Mouse (Mus musculus) layer of hippocampus, adult 9-11 months (tissue): ENCODE data around the gene Ugt1a8.
"Not testable (repeated sequence)": the region's sequence is repeated elsewhere in the genome, so short reads cannot be mapped to it uniquely, and the experiment has no call there.

Experiments
- DNase-seq: peaks from one replicate; pipeline ENCODE4 v3.0.0; 2022

Gene Ugt1a8

DNA sequence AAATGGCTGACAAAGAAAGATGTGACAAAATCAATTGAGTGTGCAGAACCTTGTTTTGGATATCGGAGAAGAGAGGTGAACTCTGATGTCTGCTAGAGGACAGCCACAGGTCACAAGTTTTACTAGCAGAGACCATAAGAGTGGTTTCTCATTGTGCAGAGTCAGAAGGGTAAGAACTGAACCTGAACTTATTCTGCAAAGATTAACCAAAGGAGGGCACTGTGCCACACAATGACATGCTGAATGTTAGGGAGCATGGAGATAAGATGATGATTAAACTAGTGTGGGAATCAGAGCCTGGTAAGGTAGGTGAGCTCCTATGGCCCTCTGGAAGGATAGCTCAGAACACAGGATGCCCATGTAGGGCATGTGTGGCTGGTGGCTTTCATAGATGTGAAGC, 108.1 kb downstream of the Ugt1a8 start:
- DNase-seq, result no peak

DNA sequence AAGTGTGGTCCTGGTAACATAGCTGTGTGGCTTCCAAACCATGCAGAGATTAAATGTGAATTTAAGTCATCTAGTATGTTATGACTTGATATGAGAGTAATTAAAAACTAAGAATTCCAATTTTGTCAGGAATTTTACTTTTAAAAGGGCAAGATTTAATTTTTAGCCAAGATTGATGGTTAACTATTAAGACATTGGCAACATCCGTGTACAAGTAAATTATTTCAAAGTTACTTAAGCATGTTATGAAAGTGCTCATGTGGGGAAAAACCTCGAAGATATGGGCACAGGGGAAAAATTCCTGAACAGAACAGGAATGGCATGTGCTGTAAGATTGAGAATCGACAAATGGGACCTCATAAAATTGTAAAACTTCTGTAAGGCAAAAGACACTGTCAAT, 109.8 kb downstream of the Ugt1a8 start:
- DNase-seq, result no peak

DNA sequence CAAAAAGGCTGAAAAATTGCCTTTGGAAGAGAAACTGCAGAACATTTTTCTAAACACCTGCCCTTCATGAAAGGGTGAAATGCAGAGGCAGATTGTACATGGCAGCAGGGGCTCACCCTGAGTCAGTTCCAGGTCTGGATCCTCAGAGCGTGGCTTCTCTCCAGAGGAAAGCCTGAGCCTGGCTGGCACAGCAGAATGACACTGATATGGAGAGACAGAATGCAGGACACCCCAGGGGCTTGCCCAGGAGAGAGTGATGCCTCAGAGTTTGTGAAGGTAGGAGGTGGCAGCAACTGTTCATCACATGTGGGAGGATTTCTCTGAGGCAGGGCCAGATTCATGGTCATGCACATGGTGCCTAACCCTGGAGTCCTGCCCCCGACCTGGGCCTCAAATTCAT, 112.4 kb downstream of the Ugt1a8 start:
- no peak for DNase-seq

DNA sequence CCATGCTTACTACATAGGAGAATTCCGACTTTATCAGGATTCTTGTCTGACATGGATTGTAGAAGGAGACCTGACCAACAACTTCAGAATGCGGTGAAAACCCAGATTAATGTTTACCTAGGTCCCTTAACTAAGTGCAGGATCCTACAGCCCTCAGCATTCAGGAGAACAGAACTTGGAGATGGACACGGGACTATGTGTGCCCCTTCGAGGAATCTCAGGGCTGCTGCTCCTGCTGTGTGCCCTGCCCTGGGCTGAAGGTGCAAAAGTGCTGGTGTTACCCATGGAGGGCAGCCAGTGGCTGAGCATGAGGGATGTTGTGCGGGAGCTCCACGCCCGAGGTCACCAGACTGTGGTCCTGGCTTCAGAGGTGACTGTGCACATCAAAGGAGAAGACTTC, 112.8 kb downstream of the Ugt1a8 start, which contains the start of gene Ugt1a2:
Ugt1a2 (plus strand) TSS at position 146 of the 400 bp plus-strand sequence.
- DNase-seq, result no peak

DNA sequence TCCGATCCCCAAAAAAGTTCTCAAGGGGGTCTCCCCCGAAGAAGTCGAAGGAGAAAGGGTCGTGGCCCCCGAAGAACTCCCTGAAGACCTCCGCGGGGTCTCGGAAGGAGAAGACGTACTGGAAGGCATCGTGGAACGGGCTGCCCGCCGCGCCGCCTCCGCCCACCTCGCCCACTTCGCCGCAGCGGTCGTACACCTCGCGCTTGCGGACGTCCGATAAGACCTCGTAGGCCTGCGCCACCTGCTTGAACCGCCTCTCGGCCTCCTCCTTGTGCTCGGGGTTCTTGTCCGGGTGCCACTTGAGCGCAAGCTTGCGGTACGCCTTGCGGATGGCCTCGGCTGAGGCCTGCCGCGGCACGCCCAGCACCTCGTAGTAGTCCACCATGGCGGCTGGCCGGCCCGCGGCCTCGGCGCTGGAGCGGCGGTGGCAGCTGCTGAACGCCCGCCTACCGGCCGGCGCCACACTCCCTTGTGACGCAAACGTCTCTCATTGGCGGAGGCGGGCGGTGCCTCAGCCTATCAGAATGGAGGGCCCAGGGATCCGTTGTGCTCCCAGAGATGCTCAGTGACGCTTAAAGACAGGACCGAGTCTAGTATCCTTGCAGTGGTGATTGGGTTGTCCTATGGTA, 117.8 kb downstream of the Ugt1a8 start, which contains the start of gene Dnajb3:
Dnajb3 (minus strand) TSS at position 489 of the 629 bp plus-strand sequence.
- peak; percentile 89 for DNase-seq

DNA sequence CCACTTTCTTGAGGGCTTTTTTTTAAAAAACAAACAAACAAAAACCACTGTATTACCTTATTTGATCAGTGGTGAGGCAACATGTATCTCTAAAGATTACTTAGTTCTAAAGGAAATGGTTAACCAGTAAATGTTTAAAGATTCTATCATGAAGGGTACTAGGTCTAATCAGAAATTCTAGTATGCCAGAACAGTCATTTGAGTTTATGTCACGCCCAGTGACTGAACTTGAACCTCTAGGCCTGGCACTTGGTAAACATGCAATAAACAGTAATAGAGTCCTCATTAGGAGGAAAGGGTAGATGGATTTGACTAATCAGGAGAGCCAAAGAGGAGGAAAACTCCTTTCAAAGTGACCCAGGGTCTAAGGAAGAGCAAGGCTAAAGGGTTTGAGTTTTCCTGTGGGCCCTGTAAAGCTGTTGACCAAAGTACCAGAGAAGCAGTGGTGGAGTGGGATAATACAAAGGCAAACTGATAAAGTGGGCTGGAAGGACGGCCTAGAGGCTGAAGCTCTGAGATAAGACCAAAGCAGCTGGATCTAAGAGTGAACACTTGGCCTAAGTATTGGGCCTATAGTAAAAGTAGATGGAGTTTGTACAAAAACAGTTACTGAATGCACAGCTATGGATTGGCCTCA, 119.3 kb downstream of the Ugt1a8 start:
- DNase-seq, result no peak

DNA sequence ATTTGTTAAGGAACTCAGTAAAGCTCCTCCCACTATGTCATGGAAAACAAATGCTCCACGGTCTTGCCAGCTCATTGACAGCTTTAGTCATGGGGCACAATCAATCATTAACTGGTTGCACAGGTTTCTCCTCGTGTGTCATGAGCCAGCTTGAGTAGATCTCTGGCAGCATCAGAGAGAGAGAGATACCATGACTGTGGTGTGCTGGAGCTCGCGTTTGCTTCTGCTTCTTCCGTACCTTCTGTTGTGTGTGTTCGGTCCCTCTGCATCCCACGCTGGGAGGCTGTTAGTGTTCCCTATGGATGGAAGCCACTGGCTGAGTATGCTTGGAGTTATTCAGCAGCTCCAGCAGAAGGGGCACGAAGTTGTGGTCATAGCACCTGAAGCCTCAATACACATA, 124.2 kb downstream of the Ugt1a8 start, which contains the start of gene Ugt1a1:
Ugt1a1 (plus strand) TSS at position 148 of the 400 bp plus-strand sequence.
- no peak for DNase-seq

DNA sequence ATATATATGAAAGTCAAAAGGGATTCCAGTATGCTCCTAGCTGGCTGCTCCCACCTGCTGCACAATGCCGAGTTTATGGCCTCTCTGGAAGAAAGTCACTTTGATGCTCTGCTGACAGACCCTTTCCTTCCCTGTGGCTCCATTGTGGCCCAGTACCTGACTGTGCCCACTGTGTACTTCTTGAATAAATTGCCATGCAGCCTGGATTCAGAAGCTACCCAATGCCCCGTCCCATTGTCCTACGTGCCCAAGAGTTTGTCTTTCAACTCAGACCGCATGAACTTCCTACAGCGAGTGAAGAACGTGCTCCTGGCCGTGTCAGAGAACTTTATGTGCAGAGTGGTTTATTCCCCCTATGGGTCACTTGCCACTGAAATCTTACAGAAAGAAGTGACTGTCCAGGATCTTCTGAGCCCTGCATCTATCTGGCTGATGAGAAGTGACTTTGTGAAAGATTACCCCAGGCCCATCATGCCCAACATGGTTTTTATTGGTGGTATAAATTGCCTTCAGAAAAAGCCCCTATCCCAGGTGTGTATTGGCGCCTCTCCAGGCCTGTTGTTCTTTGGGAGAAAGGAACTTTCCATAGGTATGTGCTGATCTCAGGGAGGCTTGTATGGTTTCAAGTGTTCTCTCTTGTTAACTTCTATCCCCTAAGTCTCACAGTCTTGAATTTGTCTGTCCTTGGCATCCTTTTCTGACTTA, 124.9 kb downstream of the Ugt1a8 start:
- no peak for DNase-seq

DNA sequence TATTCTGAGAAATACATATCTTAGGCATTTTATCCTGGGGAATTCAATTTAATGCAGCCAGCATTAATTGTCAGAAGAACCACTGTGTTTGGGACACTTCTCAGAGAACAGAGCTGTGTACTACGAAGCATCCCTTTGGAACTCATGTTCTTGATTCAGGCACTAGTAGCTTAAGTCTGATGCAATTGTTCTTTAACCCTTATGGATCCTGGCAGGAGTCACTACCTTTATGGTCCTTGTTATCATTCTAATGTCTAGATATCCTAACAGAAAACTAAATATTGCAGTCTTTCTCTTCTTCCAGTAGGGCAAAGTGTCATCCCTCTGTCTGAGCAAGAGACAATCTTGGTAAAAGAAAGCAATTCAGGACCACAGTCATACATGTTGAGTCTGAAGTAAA, 125.4 kb downstream of the Ugt1a8 start:
- DNase-seq, result no peak

DNA sequence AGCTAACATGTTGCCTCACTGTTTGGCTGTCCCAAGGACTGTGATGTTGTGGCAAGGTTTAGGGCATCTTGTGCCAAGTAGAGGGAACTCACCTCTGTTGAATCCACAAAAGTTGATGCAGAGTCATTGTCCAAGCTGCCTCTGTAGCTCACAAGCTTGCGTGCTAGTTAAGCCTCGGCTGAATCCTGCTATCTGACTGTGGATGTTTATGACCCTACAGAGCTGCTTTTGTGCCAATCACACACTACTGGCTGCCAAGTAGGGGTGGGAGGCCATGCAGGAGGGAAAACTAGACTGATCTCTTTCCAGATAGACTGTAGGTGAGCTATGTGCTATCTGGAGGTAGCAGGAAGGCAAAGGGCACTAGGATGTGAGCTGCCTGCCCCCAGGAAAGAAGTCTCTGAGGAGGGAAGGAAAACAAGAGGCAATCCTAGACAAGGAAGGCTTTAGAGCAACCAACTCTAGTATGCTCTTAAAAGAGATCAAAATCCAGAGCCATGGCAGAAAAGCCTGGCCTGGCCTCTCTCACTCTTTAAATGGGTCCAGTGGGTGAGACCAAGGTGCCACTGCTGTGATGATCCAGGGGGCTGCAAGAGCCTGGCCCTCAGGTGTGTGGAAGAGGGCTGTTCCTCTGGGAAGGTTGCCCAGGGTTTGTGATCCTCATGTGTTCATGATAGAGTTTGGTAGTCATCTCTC, 126.3 kb downstream of the Ugt1a8 start:
- DNase-seq, result no peak

DNA sequence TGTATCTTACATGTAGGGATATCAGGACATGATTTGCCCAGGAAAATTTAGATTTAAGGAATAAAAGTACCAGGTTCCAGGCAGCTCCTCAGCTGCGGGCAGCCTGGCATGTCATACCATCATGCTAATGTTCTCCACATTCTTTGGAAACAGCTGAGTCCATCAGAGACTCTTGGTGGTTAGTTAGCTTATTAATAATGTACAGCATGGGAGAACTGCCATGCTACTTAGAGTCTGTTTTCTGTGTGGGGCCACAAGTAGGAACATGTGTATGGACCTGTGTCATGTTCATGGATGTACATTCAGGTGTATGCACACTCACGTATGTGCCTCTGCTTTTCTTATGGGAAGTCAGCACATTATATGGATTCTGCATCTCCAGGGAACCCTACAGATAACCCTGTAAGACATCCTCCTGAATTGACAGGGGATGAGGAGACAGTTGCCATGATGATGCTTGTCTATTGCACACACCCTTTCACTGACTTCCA, 126.9 kb downstream of the Ugt1a8 start:
- no peak for DNase-seq

DNA sequence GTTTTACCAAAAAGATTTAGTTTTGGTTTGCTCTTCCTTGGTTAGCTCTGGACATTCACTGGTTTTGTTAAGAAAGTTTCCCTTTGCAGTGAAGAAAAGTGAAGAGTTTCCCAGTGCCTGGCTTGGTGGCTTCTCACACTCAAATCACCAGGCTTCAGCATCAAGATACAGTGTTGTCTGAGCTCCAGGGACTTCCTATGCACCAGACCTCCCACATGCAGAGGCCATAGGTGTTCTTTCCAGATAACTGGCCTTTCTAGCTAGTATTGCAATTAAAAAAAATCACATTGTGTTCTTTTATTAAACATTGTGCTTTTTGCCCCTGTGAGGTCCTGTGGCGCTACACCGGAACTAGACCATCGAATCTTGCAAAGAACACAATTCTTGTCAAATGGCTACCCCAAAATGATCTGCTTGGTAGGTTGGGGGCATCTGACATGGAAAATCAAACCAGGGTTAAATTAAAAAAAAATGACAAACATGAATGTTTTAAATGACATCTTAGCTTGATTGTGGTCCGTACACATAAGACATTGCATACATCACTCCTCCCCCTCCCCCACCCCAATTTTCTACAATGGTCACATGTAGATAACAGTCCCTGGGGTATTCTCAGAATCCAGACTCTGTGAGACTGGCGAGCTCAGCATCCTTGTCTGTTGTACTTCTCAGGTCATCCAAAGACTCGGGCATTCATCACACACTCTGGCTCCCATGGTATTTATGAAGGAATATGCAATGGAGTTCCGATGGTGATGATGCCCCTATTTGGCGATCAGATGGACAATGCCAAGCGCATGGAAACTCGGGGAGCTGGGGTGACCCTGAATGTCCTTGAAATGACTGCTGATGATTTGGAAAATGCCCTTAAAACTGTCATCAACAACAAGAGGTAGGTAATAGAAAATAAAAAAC, 128.1 kb downstream of the Ugt1a8 start:
- DNase-seq, result no peak

DNA sequence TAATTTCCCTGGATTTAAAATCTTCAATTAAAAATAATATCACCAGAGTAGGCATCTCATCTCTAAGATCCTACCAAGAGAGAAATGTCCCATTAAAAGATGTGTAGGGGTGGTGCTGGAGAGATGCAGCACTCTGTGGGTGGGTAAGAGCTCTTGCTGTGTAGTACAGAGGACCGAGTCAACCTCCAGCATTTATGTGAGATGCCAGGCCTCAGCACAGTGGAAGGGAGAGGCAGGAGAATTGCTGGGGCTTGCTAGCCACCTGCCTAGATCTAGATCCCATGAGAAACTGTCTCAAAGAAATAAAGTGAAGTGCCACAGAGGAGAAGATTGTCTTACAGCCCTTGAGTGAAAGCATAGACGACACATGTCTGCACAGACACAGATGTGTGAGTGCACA, 128.9 kb downstream of the Ugt1a8 start:
- no peak for DNase-seq

DNA sequence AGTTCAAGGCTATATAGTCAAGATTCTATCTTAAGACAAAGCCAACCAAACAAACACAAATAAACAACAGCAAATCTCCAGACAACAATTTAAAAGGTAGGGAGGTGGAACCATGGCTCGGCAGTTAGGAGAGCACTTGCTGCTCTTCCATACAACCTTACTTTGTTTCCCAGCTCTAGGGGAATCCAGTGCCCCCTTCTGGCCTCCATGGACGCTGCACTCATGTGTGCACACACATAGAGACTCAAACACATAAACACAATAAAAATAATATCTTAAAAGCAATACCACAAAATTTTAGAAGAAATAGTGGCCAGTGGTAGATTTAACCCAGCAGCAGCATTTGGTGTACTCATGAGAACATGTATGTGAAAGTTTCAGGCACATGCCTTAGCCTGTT, 129.5 kb downstream of the Ugt1a8 start:
- DNase-seq, result no peak

DNA sequence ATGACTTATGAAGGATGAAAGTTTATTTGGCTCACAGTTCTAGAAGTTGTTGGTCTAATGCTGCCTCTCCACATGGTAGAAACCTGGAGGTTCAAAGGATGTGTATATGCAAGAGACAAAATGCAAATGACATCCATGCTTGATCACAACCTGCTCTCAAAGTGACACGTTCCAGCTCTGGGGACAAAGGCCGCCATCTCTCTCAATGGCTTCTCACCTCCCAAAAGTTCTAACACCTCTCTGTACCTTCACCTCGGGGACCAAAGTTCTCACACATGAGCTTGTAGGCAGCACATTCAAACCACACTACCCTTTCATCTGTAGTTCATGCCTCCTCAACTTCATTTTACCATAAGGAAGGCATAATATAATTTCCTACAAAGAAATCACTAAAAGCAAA, 130.0 kb downstream of the Ugt1a8 start:
- DNase-seq, result no peak

DNA sequence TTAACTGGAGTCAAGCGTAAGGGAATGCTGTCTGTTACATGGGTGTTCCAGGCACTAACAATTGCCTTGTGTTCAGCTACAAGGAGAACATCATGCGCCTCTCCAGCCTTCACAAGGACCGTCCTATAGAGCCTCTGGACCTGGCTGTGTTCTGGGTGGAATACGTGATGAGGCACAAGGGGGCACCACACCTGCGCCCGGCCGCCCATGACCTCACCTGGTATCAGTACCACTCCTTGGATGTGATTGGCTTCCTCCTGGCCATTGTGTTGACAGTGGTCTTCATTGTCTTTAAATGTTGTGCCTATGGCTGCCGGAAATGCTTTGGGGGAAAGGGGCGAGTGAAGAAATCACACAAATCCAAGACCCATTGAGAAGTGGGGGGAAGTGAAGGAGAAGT, 130.4 kb downstream of the Ugt1a8 start:
- no peak for DNase-seq

DNA sequence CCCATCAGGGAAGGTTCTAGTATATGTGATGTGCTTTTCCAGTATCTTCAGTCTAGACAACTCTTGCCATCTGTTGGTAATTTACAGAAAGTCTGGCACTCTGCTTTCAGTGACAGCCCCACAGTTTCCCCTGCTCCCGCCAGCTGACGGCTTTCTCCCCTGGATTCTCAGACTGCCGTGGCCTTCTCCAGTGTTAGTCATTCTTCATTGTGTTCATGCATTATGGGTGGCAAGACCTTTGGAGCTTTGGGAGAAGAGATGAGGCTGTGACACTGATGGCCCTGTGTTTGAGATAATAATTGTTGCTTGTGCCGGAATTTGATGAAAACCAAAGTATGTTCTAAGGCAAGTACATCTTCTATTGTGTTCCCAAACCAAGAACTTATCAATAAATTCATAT, 131.0 kb downstream of the Ugt1a8 start:
- DNase-seq, result no peak

DNA sequence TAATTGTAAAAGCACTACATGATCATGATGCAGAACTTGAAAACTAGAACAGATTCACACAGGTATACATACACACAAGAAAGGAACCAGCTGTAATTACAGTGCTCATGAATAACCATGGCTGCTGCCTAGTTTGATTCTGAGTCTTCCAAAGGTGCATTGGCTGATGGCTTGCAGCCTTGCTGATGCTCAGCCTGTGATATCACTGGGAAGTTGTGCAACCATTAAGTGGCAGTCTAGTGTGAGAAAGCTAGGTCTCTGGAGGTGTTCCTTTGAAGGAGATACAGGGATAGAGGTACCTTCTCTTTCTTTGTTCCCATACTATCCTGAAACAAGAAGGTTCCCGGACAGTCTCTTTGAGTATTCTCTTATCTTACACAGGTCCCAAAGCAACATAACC, 131.4 kb downstream of the Ugt1a8 start:
- no peak for DNase-seq

DNA sequence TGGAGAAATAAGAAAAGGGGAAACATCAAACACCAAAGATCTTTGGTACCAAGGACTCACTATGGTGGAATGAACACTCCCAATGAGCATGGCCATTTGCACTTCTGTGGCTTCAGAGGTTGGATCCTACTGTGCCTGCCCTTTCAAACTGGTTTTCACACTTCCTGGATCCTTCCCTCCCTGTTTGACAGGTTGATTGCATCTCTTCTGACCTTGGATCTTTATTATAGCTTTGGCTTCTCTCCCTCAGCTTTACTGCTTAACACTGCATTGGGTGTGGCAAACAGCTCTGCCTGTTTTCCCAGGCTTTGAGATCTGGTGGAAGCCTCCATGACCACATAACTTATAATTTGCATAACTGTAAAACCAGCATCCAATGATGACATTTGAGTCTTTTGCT, 132.7 kb downstream of the Ugt1a8 start:
- DNase-seq, result no peak

DNA sequence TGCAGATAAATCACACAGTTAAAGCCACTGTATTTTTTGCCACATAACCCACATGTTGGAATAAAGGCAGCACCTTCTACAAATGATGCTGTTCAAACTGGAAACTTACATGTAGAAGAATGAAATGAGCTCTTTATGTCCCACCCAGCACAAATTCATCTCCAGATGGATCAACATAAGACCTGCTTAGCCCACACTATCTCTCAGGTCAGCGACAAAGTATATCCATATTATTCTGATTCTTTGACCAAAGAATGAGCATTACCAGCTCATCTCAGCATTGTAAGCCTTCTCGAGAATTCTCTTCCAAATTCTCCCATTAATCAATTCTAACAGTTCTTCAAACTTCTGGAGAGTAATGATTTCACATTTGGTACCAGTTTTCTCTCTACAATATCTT, 134.6 kb downstream of the Ugt1a8 start:
- no peak for DNase-seq

DNA sequence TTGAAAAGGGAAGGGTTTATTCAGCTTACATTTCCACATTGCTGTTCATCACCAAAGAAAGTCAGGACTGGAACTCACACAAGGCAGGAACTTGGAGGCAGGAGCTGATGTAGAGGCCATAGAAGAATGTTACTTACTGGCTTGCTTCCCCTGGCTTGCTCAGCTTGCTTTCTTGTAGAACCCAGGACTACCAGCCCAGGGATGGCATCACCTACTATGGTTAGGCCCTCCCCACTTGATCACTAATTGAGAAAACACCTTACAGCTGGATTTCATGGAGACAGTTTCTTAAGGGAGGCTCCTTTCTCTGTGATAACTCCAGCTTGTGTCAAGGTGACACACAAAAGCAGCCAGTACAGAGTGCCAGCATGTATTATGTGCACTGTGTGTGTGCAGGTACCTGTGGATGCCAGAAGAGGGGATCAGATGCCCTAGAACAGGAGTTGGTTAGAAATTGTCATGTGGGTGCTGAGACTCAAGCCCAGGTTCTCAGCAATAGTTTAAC, 135.4 kb downstream of the Ugt1a8 start:
- DNase-seq, result not testable (repeated sequence)

DNA sequence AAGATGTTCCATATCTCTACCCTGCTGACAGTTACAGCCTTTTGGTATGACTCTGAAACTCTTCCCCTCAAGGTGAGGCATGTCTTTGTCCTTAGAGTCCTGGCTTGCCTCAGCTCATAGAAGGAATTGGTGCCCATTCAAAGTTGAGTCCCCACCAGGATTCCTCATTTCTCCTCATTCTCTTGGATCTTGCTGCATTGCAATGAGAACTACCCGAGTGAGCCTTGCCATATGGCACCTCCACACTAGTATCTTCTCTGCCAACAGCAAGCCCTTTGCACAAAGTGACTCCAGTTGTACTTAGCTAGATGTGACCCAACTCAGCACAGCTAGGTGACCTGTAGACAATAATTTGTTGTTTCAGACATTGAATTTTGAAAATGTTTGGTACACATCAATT, 136.0 kb downstream of the Ugt1a8 start:
- DNase-seq, result no peak
